8 mouse cellular contexts compared by ENCODE assay signal in genomic region chr6:101307964-101308531, GRCm38 (mm10).
DNase-seq lines count a peak whose midpoint lies in the region; ATAC-seq and TF ChIP-seq lines count a peak whose summit lies in the region.

No protein-coding gene starts in this region.

- no peak overlapping the region for H3K4me2 ChIP-seq in midbrain, embryonic 11.5 days

- H3K9me3 ChIP-seq in midbrain, embryonic 11.5 days (ENCODE audit: control insufficient read depth, low read length): no peaks in the 10 kb centered on the region

- no peak for TF ChIP-seq POLR2A in heart, adult 2 months (IDR thresholded peaks at IDR 0.05; ENCODE audit: insufficient read depth, low read depth, low read length)
- no peak for TF ChIP-seq POLR2A in thymus, adult 2 months (IDR thresholded peaks at IDR 0.05; ENCODE audit: control insufficient read depth, extremely low read depth, insufficient read depth, low read length, poor library complexity)
- no peak for TF ChIP-seq POLR2A in lung, adult 2 months (IDR thresholded peaks at IDR 0.05; ENCODE audit: borderline replicate concordance, extremely low read depth, low read depth, low read length)

- TF ChIP-seq EP300 in heart, adult 2 months (IDR thresholded peaks at IDR 0.05; ENCODE audit: insufficient read depth, low read depth, low read length): 0 out of 2 replicates have a peak, but pooled peaks have one; percentile 22

- H3K4me3 ChIP-seq in heart, adult 2 months: no peak overlapping the region
- H3K4me3 ChIP-seq in midbrain, embryonic 11.5 days (ENCODE audit: low read depth, low read length): no peak overlapping the region
- H3K4me3 ChIP-seq in thymus, adult 2 months (ENCODE audit: control insufficient read depth, insufficient read depth, low read length): no peak overlapping the region
- no peak overlapping the region for H3K4me3 ChIP-seq in lung, adult 2 months (replicated peaks; ENCODE audit: extremely low read depth, low read depth, low read length)

- no peak overlapping the region for H3K9ac ChIP-seq in heart, adult 2 months (ENCODE audit: low read depth, low read length)
- H3K9ac ChIP-seq in midbrain, embryonic 11.5 days (ENCODE audit: low read length): no peak overlapping the region; the same call in 1 of the 2 replicates

- H3K4me1 ChIP-seq in heart, adult 2 months (ENCODE audit: control insufficient read depth, insufficient read depth, low read length): peaks cover 6% of the 10 kb centered on the region; the same call in 1 of the 2 replicates
- peaks cover 7% of the 10 kb centered on the region; the same call in 1 of the 2 replicates for H3K4me1 ChIP-seq in midbrain, embryonic 11.5 days (ENCODE audit: control insufficient read depth, insufficient read depth, low read length)
- H3K4me1 ChIP-seq in thymus, adult 2 months (replicated peaks; ENCODE audit: control insufficient read depth, insufficient read depth, low read length): no peaks in the 10 kb centered on the region
- no peaks in the 10 kb centered on the region for H3K4me1 ChIP-seq in lung, adult 2 months (ENCODE audit: control insufficient read depth, insufficient read depth, low read length)

- no peak for TF ChIP-seq CTCF in heart, adult 2 months (IDR thresholded peaks at IDR 0.05)
- no peak for TF ChIP-seq CTCF in thymus, adult 2 months (IDR thresholded peaks at IDR 0.05; ENCODE audit: borderline replicate concordance, control insufficient read depth, extremely low read depth, insufficient read depth, low read length, poor library complexity)
- no peak for TF ChIP-seq CTCF in lung, adult 2 months (IDR thresholded peaks at IDR 0.05; ENCODE audit: insufficient read depth, low read length)

- no peaks in the 10 kb centered on the region for H3K27me3 ChIP-seq in heart, adult 2 months (ENCODE audit: control insufficient read depth, insufficient read depth, low read length)
- no peaks in the 10 kb centered on the region for H3K27me3 ChIP-seq in midbrain, embryonic 11.5 days (ENCODE audit: control insufficient read depth, insufficient read depth, low read length)
- H3K27me3 ChIP-seq in thymus, adult 2 months (ENCODE audit: control insufficient read depth, insufficient read depth, low read length): no peaks in the 10 kb centered on the region

- peak; percentile 86 for ATAC-seq in midbrain, embryonic 11.5 days (ENCODE audit: low FRiP score)

- peaks cover 2% of the 10 kb centered on the region; the same call in 1 of the 2 replicates for H3K79me2 ChIP-seq in heart, adult 2 months (replicated peaks; ENCODE audit: control insufficient read depth, insufficient read depth, low read length)

- 57% methylated on average over 11 of the region's 11 CpGs for WGBS in heart, adult 2 months
- WGBS in midbrain, embryonic 11.5 days: 30% methylated on average over 11 of the region's 11 CpGs
- WGBS in thymus, adult 2 months: 89% methylated on average over 11 of the region's 11 CpGs
- WGBS in lung, adult 2 months: 71% methylated on average over 11 of the region's 11 CpGs

- no peak overlapping the region for H3K27ac ChIP-seq in heart, adult 2 months
- no peak overlapping the region for H3K27ac ChIP-seq in midbrain, embryonic 11.5 days (ENCODE audit: low read depth, low read length)
- no peak overlapping the region for H3K27ac ChIP-seq in thymus, adult 2 months (ENCODE audit: control insufficient read depth, insufficient read depth, low read length)

- intact Hi-C loops in heart, adult 2 months (cut with DNase I): no loop called here

- DNase-seq in heart, adult 2 months: no peak
- DNase-seq in heart, adult 8-10 months (ENCODE audit: low spot score): no peak
- peak; percentile 69 to 79 for DNase-seq in frontal cortex, adult 2 months (ENCODE audit: extremely low spot score in 1 of 2, low spot score in 1 of 2)
- peak; percentile 22 to 77 for DNase-seq in layer of hippocampus, adult 18-20 months (ENCODE audit: low spot score in 2 of 2)
- no peak for DNase-seq in midbrain, embryonic 11.5 days (ENCODE audit: low spot score, missing footprints)
- DNase-seq in thymus, adult 2 months: no peak
- no peak for DNase-seq in ovary, postnatal 36 days (ENCODE audit: low spot score)
- no peak for DNase-seq in lung, adult 2 months

- no peaks in the 10 kb centered on the region for H3K36me3 ChIP-seq in heart, adult 2 months (ENCODE audit: control insufficient read depth, insufficient read depth, low read length)
- no peaks in the 10 kb centered on the region for H3K36me3 ChIP-seq in midbrain, embryonic 11.5 days (ENCODE audit: control insufficient read depth, insufficient read depth, low read length)
- H3K36me3 ChIP-seq in thymus, adult 2 months (ENCODE audit: control insufficient read depth, insufficient read depth, low read length): no peaks in the 10 kb centered on the region

Comparison
In these comparisons a context has a peak if more than half of its experiments do, and no peak if none do; other contexts are left out.
1. DNase-seq: peak in frontal cortex, adult 2 months (2 of 2) and layer of hippocampus, adult 18-20 months (2 of 2); none in heart, adult 2 months (0 of 2), heart, adult 8-10 months (single experiment), midbrain, embryonic 11.5 days (single experiment), thymus, adult 2 months (single experiment), ovary, postnatal 36 days (single experiment) and lung, adult 2 months (single experiment).